Mouse (Mus musculus): Measurements from ENCODE around the gene Klf8.

- TF ChIP-seq CTCF (IDR thresholded peaks at IDR 0.05; ENCODE audit: extremely low read depth, insufficient read length, insufficient replicate concordance, low read depth, low read length) (no peak), POLR2A (IDR thresholded peaks at IDR 0.05; ENCODE audit: low read depth, low read length) (no peak)
These were observed 202.3 kb downstream of the Klf8 start for GRCm38 (mm10) chrX:153439573-153439972.
